19 mouse cellular contexts compared by ENCODE assay signal in genomic region chr11:88704688-88705087, GRCm38 (mm10). TPM values are rescaled to one million over a fixed set of nuclear protein-coding genes. Genes with fewer than 3 reads are reported as not detected.
A peak's percentile ranks its signal among the peaks of the same experiment; 100 is the strongest.
DNase-seq lines count a peak whose midpoint lies in the region; ATAC-seq lines count a peak whose summit lies in the region.
"Had no signal": no experiment of that assay in that cellular context is flagged by ENCODE, and none has a peak within 500 bp of the region (broad histone marks: within the 10 kb centered on the region; RNA-seq: fewer than 3 reads in every experiment).

No protein-coding gene starts in this region.

- intact Hi-C loops in left cerebral cortex, postnatal 25 days (cut with DNase I): no loop called here

- H3K9ac ChIP-seq in kidney, embryonic 14.5 days (ENCODE audit: low read depth, low read length): no peak overlapping the region
- H3K9ac ChIP-seq in midbrain, embryonic 11.5 days (ENCODE audit: low read length): no peak overlapping the region
- H3K9ac ChIP-seq in hindbrain, embryonic 12.5 days: no peak overlapping the region
- H3K9ac ChIP-seq: embryonic facial prominence, embryonic 13.5 days had no signal

- H3K9me3 ChIP-seq in kidney, embryonic 14.5 days (ENCODE audit: control insufficient read depth, low read length): no peaks in the 10 kb centered on the region
- no peaks in the 10 kb centered on the region for H3K9me3 ChIP-seq in midbrain, embryonic 10.5 days (replicated peaks)
- H3K9me3 ChIP-seq in midbrain, embryonic 11.5 days (ENCODE audit: control insufficient read depth, low read length): no peaks in the 10 kb centered on the region
- no peaks in the 10 kb centered on the region for H3K9me3 ChIP-seq in hindbrain, embryonic 12.5 days (replicated peaks)
- H3K9me3 ChIP-seq: embryonic facial prominence, embryonic 13.5 days; heart, embryonic 13.5 days had no signal

- no peaks in the 10 kb centered on the region for H3K27me3 ChIP-seq in kidney, embryonic 14.5 days (ENCODE audit: control insufficient read depth, insufficient read depth, low read length)
- no peaks in the 10 kb centered on the region for H3K27me3 ChIP-seq in midbrain, embryonic 10.5 days (ENCODE audit: low read depth, poor library complexity, severe bottlenecking)
- H3K27me3 ChIP-seq in midbrain, embryonic 11.5 days (ENCODE audit: control insufficient read depth, insufficient read depth, low read length): no peaks in the 10 kb centered on the region
- H3K27me3 ChIP-seq in hindbrain, embryonic 12.5 days: no peaks in the 10 kb centered on the region
- H3K27me3 ChIP-seq: embryonic facial prominence, embryonic 13.5 days; heart, embryonic 13.5 days; Patski had no signal

- H3K27ac ChIP-seq in kidney, embryonic 14.5 days (ENCODE audit: low read depth, low read length): no peak overlapping the region
- peak overlapping the region; percentile 33 for H3K27ac ChIP-seq in midbrain, embryonic 10.5 days (replicated peaks)
- no peak overlapping the region; the same call in 1 of the 2 replicates for H3K27ac ChIP-seq in midbrain, embryonic 11.5 days (ENCODE audit: low read depth, low read length)
- peak overlapping the region; percentile 61; the same call in 1 of the 2 replicates for H3K27ac ChIP-seq in hindbrain, embryonic 12.5 days
- H3K27ac ChIP-seq: embryonic facial prominence, embryonic 13.5 days; macrophage had no signal

- peak; percentile 58; the same call in 1 of the 2 replicates for ATAC-seq in kidney, embryonic 14.5 days (ENCODE audit: low FRiP score, low TSS enrichment)
- no peak for ATAC-seq in midbrain, embryonic 11.5 days (ENCODE audit: low FRiP score)
- no peak for ATAC-seq in hindbrain, embryonic 12.5 days (ENCODE audit: low FRiP score)
- ATAC-seq: CD4-positive, CD25-positive, alpha-beta regulatory T cell, adult 4 months; inflammation-experienced regulatory T-cells, adult 6 months; Patski had no signal

- no peak overlapping the region for H3K4me3 ChIP-seq in kidney, embryonic 14.5 days (ENCODE audit: low read length)
- no peak overlapping the region for H3K4me3 ChIP-seq in midbrain, embryonic 10.5 days
- H3K4me3 ChIP-seq in midbrain, embryonic 11.5 days (ENCODE audit: low read depth, low read length): no peak overlapping the region
- H3K4me3 ChIP-seq in hindbrain, embryonic 12.5 days: no peak overlapping the region
- H3K4me3 ChIP-seq: embryonic facial prominence, embryonic 13.5 days; heart, embryonic 13.5 days had no signal

- DNase-seq in embryo, embryonic 10.5 days (ENCODE audit: low spot score): peak; percentile 59
- DNase-seq in embryo, embryonic 11 days: no peak
- DNase-seq in kidney, adult 8-10 months: no peak
- DNase-seq in midbrain, embryonic 10.5 days (ENCODE audit: low spot score): no peak
- no peak for DNase-seq in midbrain, embryonic 11.5 days (ENCODE audit: low spot score, missing footprints)
- DNase-seq in left cerebral cortex, postnatal 25 days (ENCODE audit: low spot score in 2 of 2): no peak
- DNase-seq: adrenal gland, adult 8-10 months; cerebellum, adult 8-10 months; heart, adult 18-20 months; kidney, adult 9 months; thymus, postnatal 36 days had no signal

- peaks cover 58% of the 10 kb centered on the region for H3K36me3 ChIP-seq in kidney, embryonic 14.5 days (ENCODE audit: control insufficient read depth, insufficient read depth, low read length)
- H3K36me3 ChIP-seq in midbrain, embryonic 10.5 days: peaks cover 88% of the 10 kb centered on the region
- peaks cover 19% of the 10 kb centered on the region; the same call in 1 of the 2 replicates for H3K36me3 ChIP-seq in midbrain, embryonic 11.5 days (ENCODE audit: control insufficient read depth, insufficient read depth, low read length)
- H3K36me3 ChIP-seq in hindbrain, embryonic 12.5 days: peaks cover 59% of the 10 kb centered on the region

- H3K4me2 ChIP-seq in kidney, embryonic 14.5 days (replicated peaks; ENCODE audit: low read depth, low read length): no peak overlapping the region
- no peak overlapping the region for H3K4me2 ChIP-seq in midbrain, embryonic 11.5 days
- H3K4me2 ChIP-seq in hindbrain, embryonic 12.5 days (replicated peaks): no peak overlapping the region
- H3K4me2 ChIP-seq: embryonic facial prominence, embryonic 13.5 days; heart, embryonic 13.5 days had no signal

- 52% methylated on average over 10 of the region's 10 CpGs for WGBS in kidney, embryonic 14.5 days
- 81% methylated on average over 10 of the region's 10 CpGs for WGBS in midbrain, embryonic 10.5 days
- WGBS in midbrain, embryonic 11.5 days: 74% methylated on average over 10 of the region's 10 CpGs
- 53% methylated on average over 10 of the region's 10 CpGs for WGBS in hindbrain, embryonic 12.5 days

- peaks cover 29% of the 10 kb centered on the region for H3K4me1 ChIP-seq in kidney, embryonic 14.5 days (ENCODE audit: control insufficient read depth, insufficient read depth, low read length)
- H3K4me1 ChIP-seq in midbrain, embryonic 10.5 days: peaks cover 98% of the 10 kb centered on the region
- H3K4me1 ChIP-seq in midbrain, embryonic 11.5 days (ENCODE audit: control insufficient read depth, insufficient read depth, low read length): peaks cover 57% of the 10 kb centered on the region
- H3K4me1 ChIP-seq in hindbrain, embryonic 12.5 days: peaks cover 95% of the 10 kb centered on the region

RNA-seq across cellular contexts. Expression of gene Msi2, which starts 13.6 kb away (rescaled TPM):
- 30.8 and 50.4 TPM in 2 replicates for polyA plus RNA-seq in kidney, embryonic 14.5 days (2014; fragmentation: Nextera tagmentation; extraction: Ambion mirVana)
- 25.3 and 30.5 TPM in 2 replicates for polyA plus RNA-seq in midbrain, embryonic 10.5 days (2016; fragmentation: Nextera tagmentation; extraction: Ambion mirVana)
- polyA plus RNA-seq in midbrain, embryonic 11.5 days (2014; fragmentation: Nextera tagmentation; extraction: Ambion mirVana): 25.7 and 27.0 TPM in 2 replicates
- 34.8 and 35.9 TPM in 2 replicates for polyA plus RNA-seq in hindbrain, embryonic 12.5 days (2016; fragmentation: Nextera tagmentation; extraction: Ambion mirVana)
- total RNA-seq in left cerebral cortex, postnatal 25 days (2021): 100 to 1,000 TPM; 116 to 123 TPM

Comparison
In these comparisons a context has a peak if more than half of its experiments do, and no peak if none do; other contexts are left out.
1. H3K27ac ChIP-seq: peak in midbrain, embryonic 10.5 days (single experiment) and hindbrain, embryonic 12.5 days (single experiment); none in kidney, embryonic 14.5 days (single experiment) and midbrain, embryonic 11.5 days (single experiment).